Mouse (Mus musculus) heart, postnatal 0 days (tissue): ENCODE data around the gene Leprot. TPM values are rescaled to one million over a fixed set of nuclear protein-coding genes. Genes with fewer than 3 reads are reported as not detected.

Experiments used
- ATAC-seq: fragments of 200-750 bp; cut with Nextera tagmentation; 2 replicates; pipeline ENCODE4 v1.8.0; 2017; ENCODE audit warnings: low read depth, moderate number of reproducible peaks, moderate library complexity; ENCODE audit not compliant: insufficient read depth
- DNase-seq: peaks from one replicate; pipeline ENCODE4 v3.0.0-alpha.2; 2016; ENCODE audit warnings: low spot score
- H3K27ac ChIP-seq: fragments of 300-500 bp; sonication (generic); 2 replicates; pipeline ENCODE4 v1.5.1; 2014; ENCODE audit warnings: low read depth, mild to moderate bottlenecking
- H3K27me3 ChIP-seq: fragments of 300-500 bp; sonication (generic); 2 replicates; pipeline ENCODE4 v1.6.1; 2014; ENCODE audit warnings: low read length, mixed read lengths; ENCODE audit not compliant: control insufficient read depth, insufficient read depth
- H3K36me3 ChIP-seq: fragments of 300-500 bp; sonication (generic); replicated peaks from 2 replicates; pipeline ENCODE4 v1.6.1; 2014; ENCODE audit warnings: low read length, mixed read lengths; ENCODE audit not compliant: control insufficient read depth, insufficient read depth
- H3K4me1 ChIP-seq: fragments of 300-500 bp; sonication (generic); 2 replicates; pipeline ENCODE4 v1.6.1; 2014; ENCODE audit warnings: antibody characterized with exemption; ENCODE audit not compliant: control insufficient read depth, insufficient read depth
- H3K4me2 ChIP-seq: fragments of 300-500 bp; sonication (generic); 2 replicates; pipeline ENCODE4 v1.6.1; 2014; ENCODE audit warnings: low read depth, mild to moderate bottlenecking, low read length, moderate library complexity
- H3K4me3 ChIP-seq: fragments of 300-500 bp; sonication (generic); 2 replicates; pipeline ENCODE4 v1.5.1; 2014; ENCODE audit warnings: low read depth, low read length
- H3K9ac ChIP-seq: fragments of 300-500 bp; sonication (generic); replicated peaks from 2 replicates; pipeline ENCODE4 v1.6.1; 2014; ENCODE audit warnings: low read depth, low read length, mixed read lengths
- H3K9me3 ChIP-seq: fragments of 300-500 bp; sonication (generic); replicated peaks from 2 replicates; pipeline ENCODE4 v1.6.1; 2016; ENCODE audit warnings: low read length; ENCODE audit not compliant: control insufficient read depth
- CTCF ChIP-seq: IDR thresholded peaks from 2 replicates; pipeline ENCODE4 v1.5.1; 2016; ENCODE audit warnings: antibody characterized with exemption, control low read depth, low read depth
- EP300 ChIP-seq: IDR thresholded peaks from 2 replicates; pipeline ENCODE4 v1.6.1; 2016; ENCODE audit warnings: antibody characterized with exemption, low read depth
- WGBS: fragments of 180-500 bp; shearing (Covaris S2); extraction: QIAGEN DNeasy Blood & Tissue Kit; methylation state at CpG from one replicate; pipeline ENCODE4 v1.1.7; 2014; 5-methylcytosine and 5-hydroxymethylcytosine counted together
- polyA plus RNA-seq: library from polyadenylated mRNA; unstranded; fragments of >200 nt; fragmentation: Nextera tagmentation; extraction: Ambion mirVana; gene quantifications from 2 replicates; pipeline ENCODE4 v1.2.1, GENCODE M21; 2015
- total RNA-seq: library from RNA; depleted of rRNA; stranded (reverse); fragments of >200 nt; gene quantifications from 2 replicates; pipeline ENCODE4 v1.2.3, GENCODE M21; 2014; ENCODE audit warnings: low replicate concordance

The Leprot gene
- total and polyA plus RNA-seq, 2 experiments from 2014 or later = 67.3 to 68.0 TPM

- no peaks in the 10 kb centered on the region for H3K4me1 ChIP-seq
- ATAC-seq (no peak), DNase-seq (no peak)
- no peaks in the 10 kb centered on the region for H3K9me3 ChIP-seq
- no peak overlapping the region for H3K4me2 ChIP-seq
- no peaks in the 10 kb centered on the region for H3K36me3 ChIP-seq
- no peak overlapping the region for H3K4me3 ChIP-seq
- no peak for TF ChIP-seq CTCF
- no peak for TF ChIP-seq EP300
- no peak overlapping the region for H3K9ac ChIP-seq
- no peak overlapping the region for H3K27ac ChIP-seq
- WGBS = 67% methylated on average over 4 of the region's 4 CpGs
- no peaks in the 10 kb centered on the region for H3K27me3 ChIP-seq
These were observed 45.4 kb downstream of the Leprot start for GRCm38 (mm10) chr4:101692892-101693291.

GRCm38 (mm10) chr4:101694529-101694928 lies 47.0 kb downstream of the Leprot start:
- ATAC-seq (no peak), DNase-seq (no peak)
- Histone ChIP-seq H3K4me2 (no peak overlapping the region), H3K36me3 (no peaks in the 10 kb centered on the region), H3K9me3 (no peaks in the 10 kb centered on the region), H3K4me3 (no peak overlapping the region), H3K9ac (no peak overlapping the region), H3K4me1 (no peaks in the 10 kb centered on the region), H3K27me3 (no peaks in the 10 kb centered on the region), H3K27ac (no peak overlapping the region)
- 63% methylated on average over 6 of the region's 6 CpGs for WGBS
- TF ChIP-seq EP300 (no peak), CTCF (no peak)

- no peak overlapping the region for H3K4me2 ChIP-seq
These were observed 49.7 kb downstream of the Leprot start for GRCm38 (mm10) chr4:101697236-101697635.

GRCm38 (mm10) chr4:101699423-101699822 lies 51.9 kb downstream of the Leprot start:
- WGBS = 75% methylated on average over 1 of the region's 1 CpGs
- Histone ChIP-seq H3K4me3 (no peak overlapping the region), H3K9ac (no peak overlapping the region), H3K36me3 (no peaks in the 10 kb centered on the region), H3K4me2 (no peak overlapping the region), H3K9me3 (no peaks in the 10 kb centered on the region), H3K27ac (no peak overlapping the region), H3K4me1 (no peaks in the 10 kb centered on the region), H3K27me3 (no peaks in the 10 kb centered on the region)
- no peak for ATAC-seq
- no peak for DNase-seq
- TF ChIP-seq CTCF (no peak), EP300 (no peak)

More at GRCm38 (mm10) chr4:101697236-101697635, 49.7 kb downstream of the Leprot start:
- Histone ChIP-seq H3K9ac (no peak overlapping the region), H3K4me3 (no peak overlapping the region), H3K4me1 (no peaks in the 10 kb centered on the region), H3K9me3 (no peaks in the 10 kb centered on the region), H3K36me3 (no peaks in the 10 kb centered on the region), H3K27ac (no peak overlapping the region), H3K27me3 (no peaks in the 10 kb centered on the region)
- DNase-seq (no peak), ATAC-seq (no peak)
- WGBS = 73% methylated on average over 3 of the region's 3 CpGs
- TF ChIP-seq CTCF (no peak), EP300 (no peak)

- H3K4me3 ChIP-seq = no peak overlapping the region
- no peaks in the 10 kb centered on the region for H3K9me3 ChIP-seq
- no peak overlapping the region for H3K27ac ChIP-seq
- no peak overlapping the region for H3K4me2 ChIP-seq
- H3K4me1 ChIP-seq = no peaks in the 10 kb centered on the region
- H3K36me3 ChIP-seq = no peaks in the 10 kb centered on the region
- no peak for TF ChIP-seq EP300
- TF ChIP-seq CTCF = no peak
- 71% methylated on average over 14 of the region's 14 CpGs for WGBS
- H3K9ac ChIP-seq = no peak overlapping the region
- H3K27me3 ChIP-seq = no peaks in the 10 kb centered on the region
- ATAC-seq = no peak
- DNase-seq = no peak
These were observed 53.5 kb downstream of the Leprot start for GRCm38 (mm10) chr4:101700892-101701640.

GRCm38 (mm10) chr4:101705325-101705724 lies 57.8 kb downstream of the Leprot start:
- 82% methylated on average over 9 of the region's 9 CpGs for WGBS
- H3K4me3 ChIP-seq = no peak overlapping the region
- no peaks in the 10 kb centered on the region for H3K36me3 ChIP-seq
- TF ChIP-seq CTCF (no peak), EP300 (no peak)
- H3K4me2 ChIP-seq = no peak overlapping the region
- DNase-seq = no peak
- H3K27ac ChIP-seq = no peak overlapping the region
- no peak for ATAC-seq
- no peak overlapping the region for H3K9ac ChIP-seq
- H3K27me3 ChIP-seq = no peaks in the 10 kb centered on the region
- H3K9me3 ChIP-seq = no peaks in the 10 kb centered on the region
- no peaks in the 10 kb centered on the region for H3K4me1 ChIP-seq
